Mouse (Mus musculus): Measurements from ENCODE around the gene Spem1. TPM values are rescaled to one million over a fixed set of nuclear protein-coding genes. Genes with fewer than 3 reads are reported as not detected.

The Spem1 gene
- polyA plus RNA-seq, 1 experiment from 2014 or later: 0.44 TPM

DNA sequence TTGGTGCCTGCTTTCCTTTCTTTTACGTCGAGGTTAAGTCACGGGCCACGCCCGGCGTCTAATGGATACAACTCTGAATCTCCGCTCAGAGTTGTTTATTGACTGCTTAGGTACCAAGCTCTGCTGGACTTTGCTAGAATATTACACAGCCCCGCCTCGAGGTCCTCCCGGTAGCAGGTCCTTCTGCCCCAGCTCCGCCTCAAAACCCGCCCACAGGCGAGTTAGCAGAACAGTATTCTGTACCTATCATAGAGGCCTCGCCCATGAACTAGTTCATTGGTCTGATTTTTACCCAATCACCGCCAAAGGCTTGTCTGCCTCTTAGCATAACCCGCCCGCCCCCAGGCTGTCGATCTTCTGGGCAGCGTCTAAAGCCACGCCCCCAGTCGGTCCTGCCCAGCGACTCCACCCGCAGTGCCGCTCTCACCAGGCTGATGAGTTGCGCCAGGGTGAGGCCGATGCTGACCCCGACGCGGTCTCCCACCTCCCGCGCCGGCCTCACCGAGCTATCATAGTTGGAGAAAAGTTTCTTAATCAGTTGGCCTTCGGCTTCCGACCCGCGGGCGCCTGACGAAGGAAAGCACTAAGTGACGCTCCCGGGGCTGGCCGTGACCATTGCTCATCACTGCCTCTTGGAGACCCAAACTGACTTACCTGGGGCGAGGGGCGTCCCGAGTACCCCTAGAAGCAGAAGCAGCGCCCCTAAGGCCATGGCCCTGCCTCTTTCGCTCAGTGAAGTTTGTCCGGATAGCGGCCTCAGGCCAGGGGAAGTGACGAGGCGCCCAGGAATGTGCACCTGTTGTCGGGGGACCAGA is 26.6 kb downstream of the Spem1 start, which contains the start of gene Chrnb1:
Gene Chrnb1, minus strand, starts transcription at position 776 of the 815 bp plus-strand sequence.
- no peak within 1 kb of the TSS for H3K27ac ChIP-seq
- peaks cover 10% of the 10 kb centered on the region for H3K4me1 ChIP-seq (replicated peaks; ENCODE audit: control insufficient read depth, insufficient read depth, low read length)
- DNase-seq (ENCODE audit: low spot score) (peak; percentile 83), ATAC-seq (ENCODE audit: low FRiP score) (peak; percentile 89)
- H3K9ac ChIP-seq: no peak within 1 kb of the TSS
- peak within 1 kb of the TSS; percentile 58 for H3K4me2 ChIP-seq (replicated peaks)
- H3K9me3 ChIP-seq (ENCODE audit: control insufficient read depth, low read length): no peaks in the 10 kb centered on the region
- H3K27me3 ChIP-seq (ENCODE audit: control insufficient read depth, insufficient read depth, low read length): peaks cover 14% of the 10 kb centered on the region
- no peaks in the 10 kb centered on the region for H3K36me3 ChIP-seq (replicated peaks; ENCODE audit: control insufficient read depth, insufficient read depth)
- peak within 1 kb of the TSS; percentile 29 for H3K4me3 ChIP-seq (replicated peaks; ENCODE audit: low read length)
- WGBS: 2% methylated on average over 52 of the region's 52 CpGs

GRCm38 (mm10) chr11:69793429-69793828 is 28.6 kb downstream of the Spem1 start:
- H3K36me3 ChIP-seq (replicated peaks; ENCODE audit: control insufficient read depth, insufficient read depth): no peaks in the 10 kb centered on the region
- 67% methylated on average over 5 of the region's 5 CpGs for WGBS
- no peaks in the 10 kb centered on the region; the same call in 1 of the 2 replicates for H3K4me1 ChIP-seq (replicated peaks; ENCODE audit: control insufficient read depth, insufficient read depth, low read length)
- no peak overlapping the region for H3K9ac ChIP-seq
- peaks cover 14% of the 10 kb centered on the region for H3K27me3 ChIP-seq (ENCODE audit: control insufficient read depth, insufficient read depth, low read length)
- ATAC-seq (ENCODE audit: low FRiP score) (no peak), DNase-seq (ENCODE audit: low spot score) (no peak)
- H3K4me3 ChIP-seq (replicated peaks; ENCODE audit: low read length): no peak overlapping the region
- H3K4me2 ChIP-seq (replicated peaks): no peak overlapping the region
- H3K27ac ChIP-seq: no peak overlapping the region
- no peaks in the 10 kb centered on the region for H3K9me3 ChIP-seq (ENCODE audit: control insufficient read depth, low read length)

GRCm38 (mm10) chr11:69791420-69791819 is 30.6 kb downstream of the Spem1 start:
- H3K27me3 ChIP-seq (ENCODE audit: control insufficient read depth, insufficient read depth, low read length): peaks cover 8% of the 10 kb centered on the region
- DNase-seq (ENCODE audit: low spot score): no peak
- H3K4me3 ChIP-seq (replicated peaks; ENCODE audit: low read length): no peak overlapping the region
- no peaks in the 10 kb centered on the region for H3K36me3 ChIP-seq (replicated peaks; ENCODE audit: control insufficient read depth, insufficient read depth)
- H3K27ac ChIP-seq: no peak overlapping the region
- H3K9me3 ChIP-seq (ENCODE audit: control insufficient read depth, low read length): no peaks in the 10 kb centered on the region
- H3K4me1 ChIP-seq (replicated peaks; ENCODE audit: control insufficient read depth, insufficient read depth, low read length): no peaks in the 10 kb centered on the region; the same call in 1 of the 2 replicates
- H3K9ac ChIP-seq: no peak overlapping the region
- no peak for ATAC-seq (ENCODE audit: low FRiP score)
- 74% methylated on average over 5 of the region's 5 CpGs for WGBS
- no peak overlapping the region for H3K4me2 ChIP-seq (replicated peaks)

DNA sequence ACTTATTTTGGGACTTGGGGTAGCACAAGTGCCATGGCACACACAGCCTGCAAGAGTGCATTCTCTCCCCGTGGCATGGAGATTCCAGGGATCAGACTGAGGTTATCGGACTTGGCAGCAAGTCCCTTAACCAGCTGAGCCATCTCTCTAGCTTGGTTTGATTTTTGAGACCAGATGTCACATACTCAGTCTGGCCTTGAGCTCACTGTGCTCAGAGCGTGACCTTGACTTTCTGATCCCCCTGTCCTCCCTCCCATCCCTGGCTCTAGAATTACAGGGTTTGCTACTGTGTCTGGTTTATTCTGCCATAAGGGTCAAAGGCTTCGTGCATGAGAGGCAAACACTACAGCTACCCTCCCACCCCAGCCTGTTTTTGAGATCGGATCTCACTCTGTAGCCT is 32.5 kb downstream of the Spem1 start:
- no peaks in the 10 kb centered on the region for H3K9me3 ChIP-seq (ENCODE audit: control insufficient read depth, low read length)
- H3K27ac ChIP-seq: no peak overlapping the region
- H3K4me1 ChIP-seq (replicated peaks; ENCODE audit: control insufficient read depth, insufficient read depth, low read length): no peaks in the 10 kb centered on the region
- H3K36me3 ChIP-seq (replicated peaks; ENCODE audit: control insufficient read depth, insufficient read depth): no peaks in the 10 kb centered on the region
- H3K4me2 ChIP-seq (replicated peaks): no peak overlapping the region
- WGBS: 70% methylated on average over 5 of the region's 5 CpGs
- no peaks in the 10 kb centered on the region; the same call in 1 of the 2 replicates for H3K27me3 ChIP-seq (ENCODE audit: control insufficient read depth, insufficient read depth, low read length)
- ATAC-seq (ENCODE audit: low FRiP score) (no peak), DNase-seq (ENCODE audit: low spot score) (no peak)
- no peak overlapping the region for H3K4me3 ChIP-seq (replicated peaks; ENCODE audit: low read length)
- H3K9ac ChIP-seq: no peak overlapping the region

DNA sequence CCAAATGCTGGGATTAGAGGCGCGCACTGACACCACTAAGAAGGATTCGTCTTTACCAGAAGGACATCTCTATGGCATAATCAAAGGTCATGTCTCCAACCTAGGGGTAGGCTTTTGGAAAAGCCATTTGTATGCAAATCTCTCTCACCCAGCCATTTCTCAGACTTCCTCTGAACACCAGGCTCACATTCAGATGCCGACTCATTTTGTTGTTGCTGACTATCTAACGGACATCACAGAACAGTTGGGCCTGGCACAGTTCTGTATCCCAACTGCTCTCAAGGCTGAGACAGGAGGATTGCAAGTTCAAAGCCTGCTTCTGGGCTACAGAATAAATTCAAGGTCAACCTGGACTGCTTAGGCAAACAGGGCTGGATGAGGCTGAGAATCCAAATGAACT is 34.7 kb downstream of the Spem1 start:
- Histone ChIP-seq H3K36me3 (replicated peaks; ENCODE audit: control insufficient read depth, insufficient read depth) (no peaks in the 10 kb centered on the region), H3K9ac (no peak overlapping the region), H3K4me1 (replicated peaks; ENCODE audit: control insufficient read depth, insufficient read depth, low read length) (no peaks in the 10 kb centered on the region), H3K27me3 (ENCODE audit: control insufficient read depth, insufficient read depth, low read length) (no peaks in the 10 kb centered on the region), H3K4me2 (replicated peaks) (no peak overlapping the region), H3K27ac (no peak overlapping the region), H3K9me3 (ENCODE audit: control insufficient read depth, low read length) (no peaks in the 10 kb centered on the region), H3K4me3 (replicated peaks; ENCODE audit: low read length) (no peak overlapping the region)
- DNase-seq (ENCODE audit: low spot score) (no peak), ATAC-seq (ENCODE audit: low FRiP score) (no peak)
- 81% methylated on average over 5 of the region's 5 CpGs for WGBS

DNA sequence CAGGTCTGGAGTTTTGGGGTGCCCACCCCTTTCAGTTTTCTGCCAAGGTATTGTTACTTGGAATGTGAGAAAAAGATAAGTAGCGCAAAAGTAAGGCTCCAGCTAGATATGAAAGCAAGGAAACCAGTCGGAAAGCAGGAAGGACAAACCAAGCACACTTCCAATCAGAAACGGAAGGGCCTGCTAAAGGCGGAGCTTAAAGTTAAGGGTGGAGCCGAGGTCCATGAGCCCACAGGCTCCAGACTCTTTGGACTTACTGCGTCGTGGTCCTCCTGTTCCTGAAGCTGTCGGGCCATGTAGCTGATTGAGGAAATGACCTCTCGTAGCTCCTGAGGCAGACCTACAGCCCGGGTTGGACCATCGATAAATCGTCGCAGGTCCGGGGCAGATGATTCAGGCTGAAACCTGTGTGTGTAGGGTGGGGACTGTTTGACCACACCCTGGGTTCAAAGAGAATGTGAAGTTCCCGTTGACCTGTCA is 37.1 kb downstream of the Spem1 start:
- 52% methylated on average over 15 of the region's 15 CpGs for WGBS
- DNase-seq (ENCODE audit: low spot score): no peak
- H3K9ac ChIP-seq: no peak overlapping the region
- no peak overlapping the region for H3K27ac ChIP-seq
- H3K4me3 ChIP-seq (replicated peaks; ENCODE audit: low read length): no peak overlapping the region
- ATAC-seq (ENCODE audit: low FRiP score): no peak
- no peaks in the 10 kb centered on the region for H3K9me3 ChIP-seq (ENCODE audit: control insufficient read depth, low read length)
- no peaks in the 10 kb centered on the region for H3K36me3 ChIP-seq (replicated peaks; ENCODE audit: control insufficient read depth, insufficient read depth)
- no peak overlapping the region; the same call in 1 of the 2 replicates for H3K4me2 ChIP-seq (replicated peaks)
- no peaks in the 10 kb centered on the region for H3K4me1 ChIP-seq (replicated peaks; ENCODE audit: control insufficient read depth, insufficient read depth, low read length)
- H3K27me3 ChIP-seq (ENCODE audit: control insufficient read depth, insufficient read depth, low read length): no peaks in the 10 kb centered on the region

DNA sequence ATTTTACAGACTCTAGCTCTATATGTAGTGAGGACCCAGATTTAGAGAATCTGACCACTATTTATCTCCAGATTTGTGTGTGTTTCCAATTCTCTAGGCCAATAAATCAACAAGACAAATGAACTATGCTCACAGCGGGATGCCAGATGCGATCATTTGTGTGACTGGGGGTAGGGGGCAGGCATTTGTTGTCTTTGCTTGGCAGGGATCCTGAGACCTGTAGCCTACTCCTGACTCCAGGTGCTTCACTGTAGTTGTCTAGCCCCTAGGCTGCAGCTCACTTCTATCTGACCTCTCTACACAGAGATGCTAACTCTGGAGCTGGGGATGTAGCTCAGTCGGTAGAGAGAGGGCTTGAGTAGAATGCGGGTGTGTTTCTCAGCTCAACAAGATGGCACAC is 40.2 kb downstream of the Spem1 start:
- Histone ChIP-seq H3K4me1 (replicated peaks; ENCODE audit: control insufficient read depth, insufficient read depth, low read length) (no peaks in the 10 kb centered on the region), H3K9me3 (ENCODE audit: control insufficient read depth, low read length) (no peaks in the 10 kb centered on the region), H3K36me3 (replicated peaks; ENCODE audit: control insufficient read depth, insufficient read depth) (peaks cover 8% of the 10 kb centered on the region; the same call in 1 of the 2 replicates), H3K27me3 (ENCODE audit: control insufficient read depth, insufficient read depth, low read length) (no peaks in the 10 kb centered on the region), H3K4me3 (replicated peaks; ENCODE audit: low read length) (no peak overlapping the region), H3K9ac (no peak overlapping the region), H3K27ac (no peak overlapping the region), H3K4me2 (replicated peaks) (no peak overlapping the region)
- WGBS: 31% methylated on average over 4 of the region's 4 CpGs
- DNase-seq (ENCODE audit: low spot score) (no peak), ATAC-seq (ENCODE audit: low FRiP score) (no peak)

- Histone ChIP-seq H3K9ac (no peak overlapping the region), H3K4me3 (replicated peaks; ENCODE audit: low read length) (no peak overlapping the region), H3K4me1 (replicated peaks; ENCODE audit: control insufficient read depth, insufficient read depth, low read length) (no peaks in the 10 kb centered on the region), H3K9me3 (ENCODE audit: control insufficient read depth, low read length) (no peaks in the 10 kb centered on the region), H3K36me3 (replicated peaks; ENCODE audit: control insufficient read depth, insufficient read depth) (peaks cover 20% of the 10 kb centered on the region; the same call in 1 of the 2 replicates), H3K27ac (no peak overlapping the region), H3K4me2 (replicated peaks) (no peak overlapping the region), H3K27me3 (ENCODE audit: control insufficient read depth, insufficient read depth, low read length) (no peaks in the 10 kb centered on the region)
- ATAC-seq (ENCODE audit: low FRiP score): no peak
- no peak for DNase-seq (ENCODE audit: low spot score)
- 41% methylated on average over 7 of the region's 7 CpGs for WGBS
Measured at GRCm38 (mm10) chr11:69778985-69779384, 43.0 kb downstream of the Spem1 start.

GRCm38 (mm10) chr11:69778258-69778982 is 43.6 kb downstream of the Spem1 start:
- Histone ChIP-seq H3K9ac (no peak overlapping the region), H3K36me3 (replicated peaks; ENCODE audit: control insufficient read depth, insufficient read depth) (peaks cover 20% of the 10 kb centered on the region; the same call in 1 of the 2 replicates), H3K9me3 (ENCODE audit: control insufficient read depth, low read length) (no peaks in the 10 kb centered on the region), H3K4me1 (replicated peaks; ENCODE audit: control insufficient read depth, insufficient read depth, low read length) (no peaks in the 10 kb centered on the region), H3K4me3 (replicated peaks; ENCODE audit: low read length) (no peak overlapping the region), H3K4me2 (replicated peaks) (no peak overlapping the region), H3K27ac (no peak overlapping the region), H3K27me3 (ENCODE audit: control insufficient read depth, insufficient read depth, low read length) (no peaks in the 10 kb centered on the region)
- no peak for DNase-seq (ENCODE audit: low spot score)
- 66% methylated on average over 23 of the region's 23 CpGs for WGBS
- ATAC-seq (ENCODE audit: low FRiP score): no peak
